13 mouse cellular contexts compared by ENCODE assay signal in the genomic region with DNA sequence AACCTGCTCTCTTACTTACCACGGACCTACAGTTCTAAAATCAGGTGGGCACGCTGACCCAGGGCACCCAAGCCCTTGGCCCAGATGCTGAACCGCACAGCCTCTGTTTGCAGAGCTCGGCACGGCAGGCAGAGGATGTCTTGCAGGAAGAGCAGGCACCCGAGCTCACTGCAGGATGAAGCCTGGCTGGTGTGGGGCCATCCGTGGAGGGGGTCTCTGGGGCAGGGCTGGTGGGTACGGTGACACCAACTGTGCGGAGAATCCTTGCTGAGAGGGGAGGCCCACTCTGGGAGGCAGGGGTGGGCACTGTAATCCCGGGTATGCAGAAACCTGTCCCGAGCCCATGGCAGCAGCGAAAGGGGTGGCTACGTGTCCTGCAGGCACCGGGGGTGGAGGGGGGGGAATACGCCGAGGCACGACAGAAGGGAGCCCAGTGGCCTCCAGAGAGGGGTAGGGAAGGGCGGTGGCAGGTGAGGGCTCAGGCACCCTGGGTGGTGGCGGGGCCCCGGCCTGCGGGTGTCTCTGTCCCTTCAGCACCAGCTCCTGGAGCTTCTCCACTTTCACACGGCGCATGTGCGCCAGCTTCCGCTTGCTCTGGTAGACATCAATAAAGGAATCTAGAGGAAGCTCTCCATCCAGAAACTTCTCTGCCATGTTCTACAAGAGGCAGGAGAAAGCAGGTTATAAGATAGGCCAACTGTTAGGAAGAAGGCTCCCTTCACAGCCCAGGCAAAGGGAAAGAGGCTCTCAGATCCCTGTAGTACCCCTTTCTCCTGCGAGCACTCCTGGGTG. TPM values are rescaled to one million over a fixed set of nuclear protein-coding genes. Genes with fewer than 3 reads are reported as not detected.
DNase-seq lines count a peak whose midpoint lies in the region; ATAC-seq lines count a peak whose summit lies in the region.
"Had no signal": no experiment of that assay in that cellular context is flagged by ENCODE, and none has a peak within 500 bp of the region (broad histone marks: within the 10 kb centered on the region; RNA-seq: fewer than 3 reads in every experiment).

No protein-coding gene starts in this region.

- no peak for ATAC-seq in hindbrain, embryonic 13.5 days (ENCODE audit: low FRiP score)
- ATAC-seq in midbrain, embryonic 11.5 days (ENCODE audit: low FRiP score): no peak
- no peak for ATAC-seq in monocyte, adult 5-6 weeks (replicated peaks; ENCODE audit: insufficient number of reproducible peaks, low FRiP score, low TSS enrichment, poor library complexity, severe bottlenecking)

- no peaks in the 10 kb centered on the region for H3K9me3 ChIP-seq in hindbrain, embryonic 13.5 days
- no peaks in the 10 kb centered on the region for H3K9me3 ChIP-seq in hindbrain, embryonic 10.5 days
- H3K9me3 ChIP-seq in midbrain, embryonic 10.5 days (replicated peaks): no peaks in the 10 kb centered on the region
- H3K9me3 ChIP-seq in midbrain, embryonic 11.5 days (ENCODE audit: control insufficient read depth, low read length): no peaks in the 10 kb centered on the region
- H3K9me3 ChIP-seq: embryonic facial prominence, embryonic 12.5 days; neural tube, embryonic 12.5 days had no signal

- H3K4me3 ChIP-seq in hindbrain, embryonic 13.5 days: no peak overlapping the region
- no peak overlapping the region for H3K4me3 ChIP-seq in hindbrain, embryonic 10.5 days
- H3K4me3 ChIP-seq in midbrain, embryonic 10.5 days: no peak overlapping the region
- H3K4me3 ChIP-seq in midbrain, embryonic 11.5 days (ENCODE audit: low read depth, low read length): no peak overlapping the region
- H3K4me3 ChIP-seq: embryonic facial prominence, embryonic 12.5 days; neural tube, embryonic 12.5 days had no signal

- H3K27ac ChIP-seq in hindbrain, embryonic 13.5 days: peak overlapping the region; percentile 40
- no peak overlapping the region for H3K27ac ChIP-seq in hindbrain, embryonic 10.5 days
- 0 out of 2 replicates have a peak overlapping the region, but pooled peaks have one; percentile 9 for H3K27ac ChIP-seq in midbrain, embryonic 10.5 days (replicated peaks)
- no peak overlapping the region for H3K27ac ChIP-seq in midbrain, embryonic 11.5 days (ENCODE audit: low read depth, low read length)
- H3K27ac ChIP-seq: embryonic facial prominence, embryonic 12.5 days; neural tube, embryonic 12.5 days had no signal

- DNase-seq in cerebellum, adult 9-11 months: peak; percentile 67
- no peak for DNase-seq in cerebellum, adult 11-12 months
- no peak for DNase-seq in hindbrain, embryonic 10.5 days (ENCODE audit: low spot score)
- DNase-seq in midbrain, embryonic 10.5 days (ENCODE audit: low spot score): no peak
- DNase-seq in midbrain, embryonic 11.5 days (ENCODE audit: low spot score, missing footprints): no peak
- DNase-seq in thymus, postnatal 36 days: no peak
- DNase-seq: B cell, adult 2 months; lung, embryonic 14.5 days; right cerebral cortex, adult 18-20 months had no signal

- H3K4me2 ChIP-seq in hindbrain, embryonic 13.5 days: no peak overlapping the region
- no peak overlapping the region for H3K4me2 ChIP-seq in midbrain, embryonic 11.5 days
- H3K4me2 ChIP-seq: embryonic facial prominence, embryonic 12.5 days; lung, embryonic 14.5 days; neural tube, embryonic 12.5 days had no signal

- H3K36me3 ChIP-seq in hindbrain, embryonic 13.5 days: peaks cover 77% of the 10 kb centered on the region
- peaks cover 82% of the 10 kb centered on the region for H3K36me3 ChIP-seq in hindbrain, embryonic 10.5 days
- peaks cover 85% of the 10 kb centered on the region for H3K36me3 ChIP-seq in midbrain, embryonic 10.5 days
- H3K36me3 ChIP-seq in midbrain, embryonic 11.5 days (ENCODE audit: control insufficient read depth, insufficient read depth, low read length): peaks cover 37% of the 10 kb centered on the region

- WGBS in hindbrain, embryonic 13.5 days: 90% methylated on average over 26 of the region's 26 CpGs
- WGBS in hindbrain, embryonic 10.5 days: 91% methylated on average over 26 of the region's 26 CpGs
- WGBS in midbrain, embryonic 10.5 days: 90% methylated on average over 26 of the region's 26 CpGs
- WGBS in midbrain, embryonic 11.5 days: 92% methylated on average over 26 of the region's 26 CpGs

- peaks cover 54% of the 10 kb centered on the region for H3K4me1 ChIP-seq in hindbrain, embryonic 13.5 days (replicated peaks)
- peaks cover 30% of the 10 kb centered on the region for H3K4me1 ChIP-seq in hindbrain, embryonic 10.5 days (replicated peaks)
- H3K4me1 ChIP-seq in midbrain, embryonic 10.5 days: peaks cover 34% of the 10 kb centered on the region
- peaks cover 14% of the 10 kb centered on the region for H3K4me1 ChIP-seq in midbrain, embryonic 11.5 days (ENCODE audit: control insufficient read depth, insufficient read depth, low read length)

- H3K9ac ChIP-seq in hindbrain, embryonic 13.5 days: 0 out of 2 replicates have a peak overlapping the region, but pooled peaks have one; percentile 19
- no peak overlapping the region for H3K9ac ChIP-seq in midbrain, embryonic 11.5 days (ENCODE audit: low read length)
- H3K9ac ChIP-seq: embryonic facial prominence, embryonic 12.5 days; lung, embryonic 14.5 days; neural tube, embryonic 12.5 days had no signal

- H3K27me3 ChIP-seq in hindbrain, embryonic 13.5 days: no peaks in the 10 kb centered on the region
- H3K27me3 ChIP-seq in hindbrain, embryonic 10.5 days (ENCODE audit: insufficient read depth, poor library complexity, severe bottlenecking): no peaks in the 10 kb centered on the region
- no peaks in the 10 kb centered on the region for H3K27me3 ChIP-seq in midbrain, embryonic 10.5 days (ENCODE audit: low read depth, poor library complexity, severe bottlenecking)
- H3K27me3 ChIP-seq in midbrain, embryonic 11.5 days (ENCODE audit: control insufficient read depth, insufficient read depth, low read length): no peaks in the 10 kb centered on the region
- H3K27me3 ChIP-seq: embryonic facial prominence, embryonic 12.5 days; neural tube, embryonic 12.5 days had no signal

RNA-seq across cellular contexts. Expression of gene Vps37b, which starts 25.8 kb away (rescaled TPM):
- polyA plus RNA-seq in hindbrain, embryonic 13.5 days (2015; fragmentation: Nextera tagmentation; extraction: Ambion mirVana): 79.3 and 84.7 TPM in 2 replicates
- polyA plus RNA-seq in hindbrain, embryonic 10.5 days (2016; fragmentation: Nextera tagmentation; extraction: Ambion mirVana): 57.5 and 71.8 TPM in 2 replicates
- 58.1 and 69.2 TPM in 2 replicates for polyA plus RNA-seq in midbrain, embryonic 10.5 days (2016; fragmentation: Nextera tagmentation; extraction: Ambion mirVana)
- polyA plus RNA-seq in midbrain, embryonic 11.5 days (2014; fragmentation: Nextera tagmentation; extraction: Ambion mirVana): 45.5 and 50.7 TPM in 2 replicates
- total RNA-seq in monocyte, adult 5-6 weeks (2017): 118 to 126 TPM (median 121 TPM) in 3 replicates

RNA-seq across cellular contexts. Expression of gene Hip1r, which starts 32.9 kb away (rescaled TPM):
- 21.4 and 25.5 TPM in 2 replicates for polyA plus RNA-seq in hindbrain, embryonic 13.5 days (2015; fragmentation: Nextera tagmentation; extraction: Ambion mirVana)
- 12.2 and 12.5 TPM in 2 replicates for polyA plus RNA-seq in hindbrain, embryonic 10.5 days (2016; fragmentation: Nextera tagmentation; extraction: Ambion mirVana)
- 6.6 and 9.2 TPM in 2 replicates for polyA plus RNA-seq in midbrain, embryonic 10.5 days (2016; fragmentation: Nextera tagmentation; extraction: Ambion mirVana)
- 4.6 and 5.2 TPM in 2 replicates for polyA plus RNA-seq in midbrain, embryonic 11.5 days (2014; fragmentation: Nextera tagmentation; extraction: Ambion mirVana)
- 47.8 to 65.8 TPM (median 64.6 TPM) in 3 replicates for total RNA-seq in monocyte, adult 5-6 weeks (2017)

Comparison
In these comparisons a context has a peak if more than half of its experiments do, and no peak if none do; other contexts are left out.
1. H3K27ac ChIP-seq: peak in hindbrain, embryonic 13.5 days (single experiment) and midbrain, embryonic 10.5 days (single experiment); none in hindbrain, embryonic 10.5 days (single experiment) and midbrain, embryonic 11.5 days (single experiment).